Mouse (Mus musculus) adrenal gland, postnatal 36 days (tissue): ENCODE data around the gene Uchl5. TPM values are rescaled to one million over a fixed set of nuclear protein-coding genes. Genes with fewer than 3 reads are reported as not detected.

Experiments used
- DNase-seq, 2 experiments: peaks; one replicate each; pipeline ENCODE4 v3.0.0; 2021; ENCODE audit warnings: mixed read lengths in 1 of 2
- long read RNA-seq, 2 experiments: library from polyadenylated mRNA; stranded (forward); transcript quantifications; one replicate each; pipeline ENCODE4 v2.0.0; 2021; ENCODE audit warnings: borderline sequencing depth in 2 of 2
- total RNA-seq, 2 experiments: library from RNA; stranded (reverse); gene quantifications; 2 replicates each; pipeline ENCODE4 v1.2.3; 2021

Gene Uchl5
- 10 to 100 TPM; 24.5 to 28.8 TPM for total RNA-seq
- long read RNA-seq, experiment 1, transcript Uchl5-201 (11 exons, 1,845 nt) = major isoform, 29 of 65 reads
- long read RNA-seq, experiment 1, transcript Uchl5-206 (11 exons, 1,696 nt) = minor isoform, 28 of 65 reads
- long read RNA-seq, experiment 1, partial matches to known transcripts = 5 of 65 reads
- long read RNA-seq, experiment 1, other reads (novel, unspliced or antisense) = 3 of 65 reads
- long read RNA-seq, experiment 2, transcript Uchl5-201 (11 exons, 1,845 nt) = major isoform, 6 of 13 reads
- long read RNA-seq, experiment 2, partial matches to known transcripts = 0 of 13 reads
- long read RNA-seq, experiment 2, other reads (novel, unspliced or antisense) = 3 of 13 reads

- DNase-seq = peak; percentile 99
Measured at GRCm38 (mm10) chr1:143776446-143777411, at the start of gene Uchl5, which contains the start of gene Trove2. Uchl5 (plus strand) TSS chr1:143777272. Trove2 (minus strand) TSS chr1:143777068.

- peak; percentile 23 to 44 for DNase-seq
Measured at GRCm38 (mm10) chr1:143727701-143728445, 49.2 kb upstream of the Uchl5 start.

DNA sequence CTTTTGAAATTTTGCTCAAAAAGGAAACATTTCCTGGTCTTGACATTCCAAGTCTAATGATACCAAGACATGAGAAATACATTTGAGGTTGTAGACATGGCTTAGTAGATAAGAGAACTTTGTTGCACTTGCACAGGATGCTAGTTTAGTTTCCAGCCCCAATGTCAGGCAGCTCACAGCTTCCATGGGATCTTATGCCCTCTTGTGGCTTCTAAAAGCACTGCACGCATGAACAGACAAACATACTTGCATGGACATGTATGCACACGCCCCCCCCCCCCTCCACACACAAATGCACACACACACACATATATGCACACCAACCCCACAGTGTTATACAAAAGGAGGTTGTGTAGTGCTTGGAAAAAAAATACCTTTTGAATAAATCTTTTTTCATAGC is 46.2 kb upstream of the Uchl5 start:
- DNase-seq = peak; percentile 21 to 54

GRCm38 (mm10) chr1:143731691-143732090 is 45.4 kb upstream of the Uchl5 start:
- no peak for DNase-seq

- DNase-seq = no peak
Measured at GRCm38 (mm10) chr1:143733914-143734410, 43.1 kb upstream of the Uchl5 start.

- DNase-seq = no peak
Measured at GRCm38 (mm10) chr1:143738811-143739210, 38.3 kb upstream of the Uchl5 start.

DNA sequence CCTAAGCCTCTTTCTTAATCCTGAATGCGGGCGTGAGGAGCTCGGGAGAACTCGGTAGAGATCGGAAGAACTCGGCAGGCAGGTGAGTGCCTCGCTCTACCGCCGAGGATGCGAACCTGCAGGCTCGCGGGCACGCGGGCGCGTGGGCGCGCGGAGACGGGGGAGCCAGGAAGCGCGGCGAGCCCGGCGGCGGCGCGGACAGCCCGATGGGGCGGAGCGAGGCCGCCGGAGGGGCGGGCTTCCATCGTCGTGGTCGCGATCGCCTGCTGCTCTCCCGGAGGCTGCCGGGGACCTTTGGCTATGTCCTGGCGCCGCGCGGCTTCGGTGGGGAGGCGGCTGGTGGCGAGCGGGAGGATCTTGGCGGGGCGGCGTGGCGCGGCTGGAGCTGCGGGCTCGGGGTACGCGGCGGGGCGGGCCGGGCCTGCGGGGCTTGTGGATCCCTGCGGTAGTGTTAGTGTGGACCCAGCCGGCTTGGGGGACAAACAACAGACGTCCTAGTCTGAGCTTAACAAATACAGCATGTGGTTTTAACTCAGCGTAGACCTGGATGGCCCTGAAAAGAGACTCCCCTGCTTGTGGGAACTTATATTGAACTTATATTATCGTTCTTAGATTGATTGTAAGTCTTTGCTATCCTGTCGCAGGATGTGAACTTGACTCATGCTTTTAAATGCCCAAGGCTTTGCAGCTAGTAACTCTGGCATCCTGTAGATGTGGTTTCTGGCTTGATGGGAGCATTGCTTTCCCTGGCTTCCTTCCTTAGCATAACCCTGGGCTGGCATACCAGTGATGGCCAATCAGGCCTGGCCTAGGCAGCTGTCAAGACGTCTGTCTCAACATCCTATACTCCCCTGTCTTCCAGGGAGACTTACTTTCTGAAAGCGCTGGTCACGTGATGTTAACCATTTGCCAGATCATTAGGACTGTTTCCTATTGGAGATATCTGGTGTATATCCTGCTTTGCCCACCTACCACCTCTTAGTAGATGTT is 37.4 kb upstream of the Uchl5 start:
- peak; percentile 89 to 95 for DNase-seq

- DNase-seq = no peak
Measured at GRCm38 (mm10) chr1:143740581-143740980, 36.5 kb upstream of the Uchl5 start.

GRCm38 (mm10) chr1:143741331-143741730 is 35.7 kb upstream of the Uchl5 start:
- no peak for DNase-seq

GRCm38 (mm10) chr1:143742186-143742585 is 34.9 kb upstream of the Uchl5 start:
- DNase-seq = no peak

- no peak for DNase-seq
Measured at GRCm38 (mm10) chr1:143745871-143746270, 31.2 kb upstream of the Uchl5 start.

GRCm38 (mm10) chr1:143762159-143762558 is 14.9 kb upstream of the Uchl5 start:
- no peak for DNase-seq

GRCm38 (mm10) chr1:143764443-143764842 is 12.6 kb upstream of the Uchl5 start:
- no peak for DNase-seq

GRCm38 (mm10) chr1:143765801-143766200 is 11.3 kb upstream of the Uchl5 start:
- DNase-seq = no peak

DNA sequence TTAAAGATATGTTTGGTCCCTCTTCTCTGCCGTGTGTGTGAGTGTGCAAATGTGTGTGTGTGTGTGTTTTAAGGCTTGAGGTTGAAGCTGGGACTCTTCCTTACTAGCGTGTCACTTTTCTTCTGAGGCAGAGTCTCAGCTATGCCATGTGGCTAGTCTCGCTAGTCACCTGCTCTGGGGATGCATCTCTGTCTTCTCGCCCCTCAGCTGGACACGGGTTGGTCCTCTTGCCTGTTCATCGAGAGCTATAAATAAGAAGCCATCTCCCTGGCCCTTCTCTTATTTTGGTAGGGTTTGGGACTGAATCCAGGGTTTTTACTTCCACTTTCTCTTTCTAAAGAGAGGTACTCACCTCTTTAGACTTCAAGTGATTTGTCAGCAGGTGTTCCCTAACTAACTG is 10.8 kb upstream of the Uchl5 start:
- no peak for DNase-seq

GRCm38 (mm10) chr1:143770444-143771109 is 6.5 kb upstream of the Uchl5 start:
- DNase-seq = no peak

DNA sequence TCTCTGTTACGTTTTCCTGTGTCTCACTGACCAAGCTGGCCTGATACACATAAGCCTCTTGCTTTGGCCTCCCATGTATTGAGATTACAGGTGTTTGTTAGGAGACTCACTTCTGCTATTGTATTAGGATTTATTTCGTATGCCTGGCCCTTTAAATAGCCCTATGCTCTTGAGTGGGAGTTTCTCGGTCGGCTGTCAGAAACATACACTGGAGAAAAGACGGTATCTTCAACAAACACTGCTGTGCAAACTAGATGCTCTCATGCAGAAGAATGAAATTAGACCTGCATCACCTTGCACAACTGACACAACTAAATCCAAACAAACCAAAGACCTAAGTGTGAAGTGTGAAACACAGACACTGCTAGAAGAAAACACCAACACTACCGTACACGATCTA is 4.0 kb upstream of the Uchl5 start:
- no peak for DNase-seq

- peak; percentile 3 to 10 for DNase-seq
Measured at GRCm38 (mm10) chr1:143773909-143774308, 3.2 kb upstream of the Uchl5 start.

GRCm38 (mm10) chr1:143777558-143778218 is 616 bp downstream of the Uchl5 start:
- no peak for DNase-seq
